Mouse (Mus musculus) spleen, postnatal 4 days (tissue): ENCODE data around the gene Nptn.

Experiments used
- DNase-seq, 2 experiments: peaks; one replicate each; pipeline ENCODE4 v3.0.0; 2022; ENCODE audit warnings: low spot score in 2 of 2

Nptn gene

GRCm38 (mm10) chr9:58690701-58691100 is 108.7 kb downstream of the Nptn start:
- DNase-seq = no peak

GRCm38 (mm10) chr9:58691471-58691870 is 109.4 kb downstream of the Nptn start:
- no peak for DNase-seq

DNA sequence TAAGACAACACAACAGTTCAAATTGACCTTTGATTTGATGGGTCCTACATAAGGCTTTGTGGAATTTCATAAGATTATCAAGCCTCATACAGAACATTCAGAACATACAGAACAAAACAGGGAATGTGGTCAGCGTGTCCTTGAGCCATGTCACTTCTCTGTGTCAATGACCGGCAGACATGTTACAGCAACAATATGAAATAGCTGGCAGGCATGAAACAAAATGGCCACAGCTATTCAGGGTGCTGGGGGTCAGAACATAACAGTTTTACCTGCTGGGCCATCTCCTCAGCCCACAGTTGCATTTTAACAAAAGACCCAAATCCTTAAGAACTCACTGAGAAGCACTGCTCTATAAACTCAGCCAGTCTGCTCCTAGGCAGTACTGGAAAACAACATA is 116.4 kb downstream of the Nptn start:
- no peak for DNase-seq

GRCm38 (mm10) chr9:58701751-58702150 is 119.7 kb downstream of the Nptn start:
- DNase-seq = no peak

- DNase-seq = no peak
These were observed 121.7 kb downstream of the Nptn start for GRCm38 (mm10) chr9:58703766-58704165.

DNA sequence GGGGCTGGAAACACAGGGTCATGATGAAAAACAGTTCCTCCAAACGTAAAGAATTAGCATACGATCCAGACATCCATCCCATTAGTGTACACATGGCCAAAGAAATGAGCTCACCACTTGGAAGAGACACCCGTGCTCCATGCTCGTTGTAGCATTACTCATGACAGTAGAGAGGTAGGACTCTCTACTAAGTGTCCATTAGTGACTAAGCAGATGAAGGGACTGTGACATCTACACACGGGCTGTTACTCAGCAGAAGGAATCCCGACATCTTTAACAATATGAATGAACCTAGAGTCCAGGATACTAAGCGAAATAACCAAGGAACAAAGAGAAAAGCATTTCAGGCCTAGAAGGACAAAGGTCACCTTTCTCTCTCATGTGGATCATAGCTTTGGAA is 124.0 kb downstream of the Nptn start:
- DNase-seq = no peak
